Mouse (Mus musculus): ENCODE results near the gene Cerk. TPM values are rescaled to one million over a fixed set of nuclear protein-coding genes. Genes with fewer than 3 reads are reported as not detected.
A peak's percentile ranks its signal among the peaks of the same experiment; 100 is the strongest.
"Not testable (repeated sequence)": the region's sequence is repeated elsewhere in the genome, so short reads cannot be mapped to it uniquely, and the experiment has no call there.

The Cerk gene
- polyA plus RNA-seq (2017; shearing (Covaris generic)), result 1 to 10 TPM; 5.1 to 5.7 TPM

- peak; percentile 57 for ATAC-seq
Measured at GRCm38 (mm10) chr15:86185689-86186569, at the start of gene Cerk. Cerk (minus strand) TSS chr15:86186141.

- no peak for ATAC-seq
Measured at GRCm38 (mm10) chr15:86234517-86235441, 48.8 kb upstream of the Cerk start.

- ATAC-seq, result no peak
Measured at GRCm38 (mm10) chr15:86234001-86234400, 48.1 kb upstream of the Cerk start.

DNA sequence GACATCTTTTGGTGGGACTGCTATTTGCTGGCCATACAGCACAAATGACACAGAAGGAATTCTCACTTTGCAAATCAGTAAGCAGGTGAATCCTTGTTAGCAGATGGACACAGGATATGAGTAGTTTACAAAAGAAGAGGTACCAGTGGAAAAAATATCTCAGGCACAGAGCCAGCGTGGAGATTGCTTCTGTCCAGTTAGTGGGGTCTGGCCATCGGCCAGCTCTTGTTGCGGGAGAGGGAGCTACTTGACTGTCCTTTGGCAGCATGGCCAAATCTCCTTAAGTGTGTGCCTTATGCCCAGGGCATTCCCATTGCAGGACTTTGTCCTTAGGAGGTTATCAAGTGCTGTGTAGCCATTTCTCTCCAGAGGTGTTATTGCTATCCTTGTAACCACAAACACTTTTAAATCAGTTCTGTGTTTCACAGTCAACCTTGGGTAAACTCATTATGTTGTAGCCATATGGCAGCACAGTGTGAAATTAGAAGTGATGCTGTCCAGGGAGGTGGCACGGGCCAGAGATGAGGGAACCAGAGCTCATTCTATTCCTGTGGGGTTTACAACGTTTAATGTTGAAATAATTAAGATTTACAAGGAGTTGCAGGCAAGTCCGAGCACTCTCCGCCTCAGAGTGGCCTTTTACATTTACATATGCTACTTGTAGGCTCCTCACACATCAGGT lies 46.0 kb upstream of the Cerk start:
- ATAC-seq, result no peak

DNA sequence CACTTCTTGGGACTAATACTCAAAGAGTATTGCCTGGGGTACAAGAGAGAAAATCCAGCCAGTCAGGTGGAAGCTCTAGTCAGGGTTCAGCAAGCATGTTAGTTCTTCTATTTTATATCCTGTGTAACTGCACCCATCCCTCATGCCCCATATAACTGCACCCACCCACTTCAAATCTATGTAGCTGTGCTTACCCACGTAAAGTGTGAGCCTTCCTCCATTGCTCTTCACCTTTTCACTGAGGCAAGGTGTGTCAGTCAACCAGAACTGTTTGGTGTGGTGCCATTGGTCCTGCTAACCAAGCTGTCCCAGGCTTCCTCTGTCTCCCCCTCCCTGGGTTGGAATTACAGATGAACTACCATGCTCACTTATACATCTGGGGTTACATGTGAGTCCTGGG lies 45.2 kb upstream of the Cerk start:
- ATAC-seq, result no peak

DNA sequence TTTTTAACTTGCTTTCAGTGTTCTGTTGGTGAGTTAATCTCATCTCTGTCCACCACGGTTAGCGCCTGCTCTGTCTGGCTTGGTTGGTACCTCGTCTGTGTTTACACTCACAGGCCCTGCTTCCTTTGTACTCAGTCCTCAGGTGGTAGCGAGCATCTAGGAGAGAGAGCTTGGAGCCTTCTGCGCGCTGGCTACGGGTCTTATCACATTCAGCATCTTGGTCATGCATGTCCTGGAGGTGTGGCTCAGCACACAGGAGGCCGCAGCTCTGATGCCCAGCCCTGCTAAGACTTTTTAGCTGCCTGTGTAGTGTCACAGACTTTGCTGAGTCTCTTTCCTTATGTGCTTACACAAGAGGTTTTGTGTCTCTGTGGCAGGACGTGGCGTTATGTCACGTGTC lies 43.7 kb upstream of the Cerk start:
- no peak for ATAC-seq

DNA sequence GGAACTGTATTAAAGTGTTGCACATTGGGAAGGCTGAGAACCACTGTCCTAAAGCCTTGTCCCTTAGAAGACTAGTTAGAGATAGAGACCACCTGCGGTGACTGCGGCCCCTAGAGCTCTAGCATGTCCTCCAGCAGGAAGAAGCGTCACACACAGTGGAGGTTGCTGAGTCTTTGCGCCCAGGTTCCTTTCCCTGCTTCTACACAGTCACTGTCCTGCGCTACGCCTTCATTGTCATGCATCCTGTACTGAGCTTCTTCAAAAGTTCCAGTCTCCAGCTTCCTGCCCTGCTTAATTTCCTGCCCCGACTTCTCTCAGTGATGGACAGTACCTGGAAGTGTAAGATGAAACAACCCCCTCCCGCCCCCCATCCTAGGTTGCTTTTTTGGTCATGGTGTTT lies 43.1 kb upstream of the Cerk start:
- no peak for ATAC-seq

- ATAC-seq, result peak; percentile 52
Measured at GRCm38 (mm10) chr15:86228186-86228585, 42.2 kb upstream of the Cerk start.

DNA sequence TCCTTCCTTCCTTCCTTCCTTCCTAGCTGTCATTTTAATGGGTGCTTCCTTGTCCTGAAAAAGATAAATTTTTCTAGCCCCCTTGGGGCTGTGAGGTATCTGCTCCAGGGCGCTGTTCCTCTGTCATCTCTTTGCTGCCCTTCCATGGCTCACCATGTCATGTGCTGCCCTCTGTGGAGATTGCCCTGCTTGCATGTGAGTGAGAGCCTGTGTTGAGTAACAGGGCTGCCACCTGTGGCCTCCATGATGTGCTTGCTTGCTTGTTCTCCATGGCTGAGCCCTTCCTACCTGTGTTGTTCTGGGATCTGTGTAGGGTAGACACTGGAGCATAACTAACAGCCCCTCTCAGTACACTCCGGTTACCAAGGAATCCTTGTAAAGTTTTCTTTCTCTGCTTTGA lies 41.0 kb upstream of the Cerk start:
- no peak for ATAC-seq

GRCm38 (mm10) chr15:86226221-86226620 lies 40.3 kb upstream of the Cerk start:
- no peak for ATAC-seq

DNA sequence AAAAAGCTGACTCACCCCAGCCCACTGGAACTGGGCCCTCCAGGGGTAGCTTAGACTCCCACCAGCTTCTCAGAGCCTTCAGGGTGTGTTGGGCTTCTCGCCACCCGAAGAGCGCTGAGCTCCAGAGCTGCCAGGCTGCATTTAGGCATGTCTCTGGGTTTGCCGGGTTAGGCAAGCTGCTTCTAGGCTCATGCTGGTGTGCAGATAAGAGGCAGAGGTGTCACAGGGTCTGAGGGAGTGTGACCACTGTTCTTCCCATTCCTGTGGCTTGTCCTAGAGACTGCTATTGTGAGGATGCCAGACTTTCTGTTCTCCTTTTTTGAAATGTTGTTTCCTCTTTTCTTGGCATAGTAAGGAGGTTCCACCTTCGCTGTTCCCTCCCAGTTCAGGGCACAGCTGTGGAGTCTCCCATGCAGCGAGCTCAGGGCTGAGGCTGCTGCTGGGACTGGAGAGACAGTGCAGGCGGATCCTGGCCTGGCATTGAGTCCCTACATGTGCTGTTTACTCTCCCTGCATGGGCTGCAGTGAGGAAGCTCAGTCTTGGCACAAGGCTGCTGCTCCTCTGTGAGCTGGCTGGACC lies 39.1 kb upstream of the Cerk start:
- ATAC-seq, result no peak

GRCm38 (mm10) chr15:86221901-86222300 lies 36.0 kb upstream of the Cerk start:
- not testable (repeated sequence) for ATAC-seq

GRCm38 (mm10) chr15:86221369-86221768 lies 35.4 kb upstream of the Cerk start:
- ATAC-seq, result no peak

- ATAC-seq, result no peak
Measured at GRCm38 (mm10) chr15:86220715-86221114, 34.8 kb upstream of the Cerk start.

- ATAC-seq, result no peak
Measured at GRCm38 (mm10) chr15:86220229-86220630, 34.3 kb upstream of the Cerk start.

DNA sequence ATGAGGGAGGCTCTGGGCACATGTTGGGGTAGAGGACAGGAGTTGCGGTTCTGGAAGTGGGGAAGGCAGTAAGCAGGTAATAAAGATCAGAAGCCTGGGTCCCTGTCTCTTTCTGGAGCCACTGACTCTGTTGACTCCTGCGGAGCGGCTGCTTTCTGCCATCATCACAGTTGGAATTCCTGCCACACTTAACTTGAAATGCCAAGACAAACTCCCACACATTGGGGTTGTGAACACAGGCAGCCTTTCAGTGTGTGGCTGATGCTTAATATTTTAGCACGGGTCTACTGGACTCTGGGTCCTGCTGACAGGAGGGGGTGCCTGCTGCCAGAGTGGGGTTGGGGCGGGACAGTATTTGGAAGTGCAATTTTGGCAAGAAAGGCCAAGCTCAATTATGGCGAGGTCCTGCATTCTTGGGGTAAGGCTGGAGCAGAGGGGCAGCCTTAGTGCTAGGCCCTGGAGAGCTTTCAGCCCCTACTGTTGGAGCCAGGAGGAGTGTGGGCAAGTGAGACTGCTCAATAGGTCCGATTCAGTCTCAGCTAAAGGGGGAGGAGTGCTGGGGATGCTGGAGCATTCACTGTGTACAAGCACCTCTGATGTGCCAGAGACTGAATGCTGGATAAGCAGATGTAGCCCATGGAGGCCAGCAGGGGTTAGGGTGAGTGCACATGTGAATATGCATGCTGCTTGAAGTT lies 33.7 kb upstream of the Cerk start:
- no peak for ATAC-seq

DNA sequence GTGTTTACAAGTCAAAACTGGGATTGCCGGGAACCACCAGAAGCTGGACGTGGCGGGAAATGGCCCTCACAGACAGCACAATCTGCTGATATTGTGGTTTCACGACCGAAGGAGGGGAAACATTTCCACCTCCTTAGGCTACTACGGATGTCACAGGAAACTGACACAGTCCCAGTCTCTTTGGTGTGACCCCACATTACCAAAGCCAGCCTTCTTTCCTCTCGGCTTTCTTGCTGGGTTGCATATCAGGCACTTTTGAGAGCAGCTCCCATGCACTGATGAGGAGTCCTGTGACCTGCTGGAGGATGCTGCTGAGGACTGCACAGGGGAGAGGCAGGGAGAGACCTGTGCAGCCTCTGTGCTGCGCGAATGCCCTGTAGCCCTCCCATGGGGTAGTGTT lies 30.7 kb upstream of the Cerk start:
- not testable (repeated sequence) for ATAC-seq

- ATAC-seq, result peak; percentile 12
Measured at GRCm38 (mm10) chr15:86214549-86215201, 28.7 kb upstream of the Cerk start.

DNA sequence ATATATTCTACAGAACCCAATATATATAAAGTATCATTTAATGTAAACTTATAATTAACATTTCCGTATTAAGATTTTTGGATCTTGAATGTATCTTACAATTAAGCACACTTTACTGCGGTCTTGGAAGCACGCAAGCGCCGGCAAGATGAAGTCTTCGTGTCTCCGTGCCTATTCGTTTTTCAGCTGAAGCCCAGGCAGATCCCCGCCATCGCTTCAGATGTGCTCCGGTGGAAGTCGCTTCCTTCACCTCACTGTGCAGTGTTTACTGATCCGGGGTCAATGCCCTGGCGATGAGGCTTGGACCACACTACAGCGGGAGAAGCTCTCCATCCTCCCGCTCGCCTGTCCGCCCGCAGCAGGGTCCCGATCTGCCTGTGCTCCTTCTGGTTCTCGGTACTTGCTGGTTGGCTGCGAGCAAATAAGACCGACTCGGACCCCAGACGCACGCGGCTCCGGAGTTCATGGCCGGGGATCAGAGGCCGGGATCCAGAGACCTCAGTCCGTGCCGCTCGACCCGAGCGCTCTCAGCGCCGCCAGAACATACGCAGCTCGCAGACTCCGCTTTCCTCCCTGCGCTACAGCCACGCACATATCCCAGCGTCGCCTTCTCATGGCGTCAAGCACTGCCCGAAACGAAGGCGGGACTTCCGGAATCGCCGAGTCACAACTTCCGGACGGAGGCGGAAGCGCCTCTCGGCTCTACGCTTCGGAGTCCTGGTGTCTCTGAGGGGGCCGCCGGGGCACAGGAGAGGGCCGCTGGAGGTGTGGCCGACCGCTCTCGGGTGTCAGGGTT lies 28.0 kb upstream of the Cerk start, which contains the start of gene Tbc1d22a:
Tbc1d22a (plus strand) TSS at position 707 of the 796 bp plus-strand sequence.
- ATAC-seq, result peak; percentile 89

- ATAC-seq, result not testable (repeated sequence)
Measured at GRCm38 (mm10) chr15:86212193-86212592, 26.3 kb upstream of the Cerk start.
